8 mouse cellular contexts compared by ENCODE assay signal in genomic region chr5:150600554-150601440, GRCm38 (mm10). TPM values are rescaled to one million over a fixed set of nuclear protein-coding genes. Genes with fewer than 3 reads are reported as not detected.
DNase-seq lines count a peak whose midpoint lies in the region; ATAC-seq lines count a peak whose summit lies in the region.

No protein-coding gene starts in this region.

- WGBS in forebrain, embryonic 10.5 days, result 87% methylated on average over 20 of the region's 20 CpGs
- 79% methylated on average over 20 of the region's 20 CpGs for WGBS in forebrain, embryonic 14.5 days
- WGBS in heart, embryonic 16.5 days, result 63% methylated on average over 20 of the region's 20 CpGs
- WGBS in midbrain, embryonic 14.5 days, result 82% methylated on average over 20 of the region's 20 CpGs

- H3K9me3 ChIP-seq in forebrain, embryonic 10.5 days, result no peaks in the 10 kb centered on the region
- no peaks in the 10 kb centered on the region for H3K9me3 ChIP-seq in forebrain, embryonic 14.5 days (replicated peaks; ENCODE audit: control insufficient read depth, low read length)
- no peaks in the 10 kb centered on the region for H3K9me3 ChIP-seq in heart, embryonic 16.5 days (replicated peaks; ENCODE audit: control insufficient read depth, low read length)
- H3K9me3 ChIP-seq in midbrain, embryonic 14.5 days (ENCODE audit: control insufficient read depth, low read length), result no peaks in the 10 kb centered on the region

- no peak overlapping the region for H3K4me3 ChIP-seq in forebrain, embryonic 10.5 days
- no peak overlapping the region for H3K4me3 ChIP-seq in forebrain, embryonic 14.5 days (ENCODE audit: low read depth, low read length)
- H3K4me3 ChIP-seq in heart, embryonic 16.5 days (ENCODE audit: low read length), result no peak overlapping the region
- no peak overlapping the region for H3K4me3 ChIP-seq in midbrain, embryonic 14.5 days (replicated peaks; ENCODE audit: low read depth, low read length)

- DNase-seq in forebrain, embryonic 10.5 days (ENCODE audit: extremely low spot score, low spot score), result no peak
- no peak for DNase-seq in forebrain, embryonic 14.5 days (ENCODE audit: low spot score)
- DNase-seq in CD4-positive, CD25-positive, alpha-beta regulatory T cell, adult 2 months (ENCODE audit: low read depth, low spot score), result peak; percentile 82
- DNase-seq in midbrain, embryonic 14.5 days, result no peak
- no peak for DNase-seq in kidney, postnatal 25 days
- DNase-seq in urinary bladder, postnatal 14 days (ENCODE audit: low spot score), result no peak

- ATAC-seq in forebrain, embryonic 14.5 days, result no peak
- ATAC-seq in heart, embryonic 16.5 days (replicated peaks; ENCODE audit: extremely low read depth, insufficient read depth, low FRiP score), result 0 out of 2 replicates have a peak, but pooled peaks have one; percentile 30
- ATAC-seq in midbrain, embryonic 14.5 days (ENCODE audit: low FRiP score, low TSS enrichment), result no peak
- no peak for ATAC-seq in cerebellum, adult (ENCODE audit: insufficient number of reproducible peaks, low FRiP score, low TSS enrichment)

- peaks cover 19% of the 10 kb centered on the region for H3K27me3 ChIP-seq in forebrain, embryonic 10.5 days (ENCODE audit: poor library complexity, severe bottlenecking)
- H3K27me3 ChIP-seq in forebrain, embryonic 14.5 days (replicated peaks; ENCODE audit: control insufficient read depth, insufficient read depth, low read length), result no peaks in the 10 kb centered on the region
- no peaks in the 10 kb centered on the region for H3K27me3 ChIP-seq in heart, embryonic 16.5 days (ENCODE audit: control insufficient read depth, insufficient read depth, low read length)
- H3K27me3 ChIP-seq in midbrain, embryonic 14.5 days (ENCODE audit: control insufficient read depth, insufficient read depth, low read length), result peaks cover 6% of the 10 kb centered on the region; the same call in 1 of the 2 replicates

- H3K27ac ChIP-seq in forebrain, embryonic 10.5 days, result 0 out of 2 replicates have a peak overlapping the region, but pooled peaks have one; percentile 16
- no peak overlapping the region for H3K27ac ChIP-seq in forebrain, embryonic 14.5 days (ENCODE audit: low read depth, low read length)
- H3K27ac ChIP-seq in heart, embryonic 16.5 days (ENCODE audit: low read length), result no peak overlapping the region
- H3K27ac ChIP-seq in midbrain, embryonic 14.5 days (replicated peaks; ENCODE audit: low read depth, low read length), result peak overlapping the region; percentile 43; the same call in 1 of the 2 replicates

- no peaks in the 10 kb centered on the region for H3K36me3 ChIP-seq in forebrain, embryonic 10.5 days (replicated peaks)
- H3K36me3 ChIP-seq in forebrain, embryonic 14.5 days (ENCODE audit: control insufficient read depth, insufficient read depth, low read length), result 0 out of 2 replicates have a peak, but pooled peaks cover 2% of the 10 kb centered on the region
- no peaks in the 10 kb centered on the region for H3K36me3 ChIP-seq in heart, embryonic 16.5 days (ENCODE audit: control insufficient read depth, insufficient read depth)
- H3K36me3 ChIP-seq in midbrain, embryonic 14.5 days (ENCODE audit: control insufficient read depth, insufficient read depth, low read length), result no peaks in the 10 kb centered on the region; the same call in 1 of the 2 replicates

- no peak overlapping the region for H3K9ac ChIP-seq in forebrain, embryonic 14.5 days (ENCODE audit: low read length)
- H3K9ac ChIP-seq in heart, embryonic 16.5 days (ENCODE audit: low read length), result no peak overlapping the region
- no peak overlapping the region for H3K9ac ChIP-seq in midbrain, embryonic 14.5 days (replicated peaks; ENCODE audit: low read length)

- no peak overlapping the region for H3K4me2 ChIP-seq in forebrain, embryonic 14.5 days (ENCODE audit: low read length)
- H3K4me2 ChIP-seq in heart, embryonic 16.5 days (ENCODE audit: low read depth, low read length), result no peak overlapping the region
- no peak overlapping the region for H3K4me2 ChIP-seq in midbrain, embryonic 14.5 days (ENCODE audit: low read length)

- peaks cover 34% of the 10 kb centered on the region for H3K4me1 ChIP-seq in forebrain, embryonic 10.5 days
- H3K4me1 ChIP-seq in forebrain, embryonic 14.5 days (ENCODE audit: control insufficient read depth, insufficient read depth, low read length), result no peaks in the 10 kb centered on the region
- no peaks in the 10 kb centered on the region; the same call in 1 of the 2 replicates for H3K4me1 ChIP-seq in heart, embryonic 16.5 days (ENCODE audit: control insufficient read depth, insufficient read depth, low read length)
- H3K4me1 ChIP-seq in midbrain, embryonic 14.5 days (ENCODE audit: control insufficient read depth, insufficient read depth, low read length), result no peaks in the 10 kb centered on the region

RNA-seq across cellular contexts. Expression of gene N4bp2l1, which starts 3.8 kb away (rescaled TPM):
- 2.6 and 3.0 TPM in 2 replicates for polyA plus RNA-seq in forebrain, embryonic 10.5 days (2016; fragmentation: Nextera tagmentation; extraction: Ambion mirVana)
- 7.4 and 10.1 TPM in 2 replicates for polyA plus RNA-seq in forebrain, embryonic 14.5 days (2014; fragmentation: Nextera tagmentation; extraction: Ambion mirVana)
- 5.4 and 9.6 TPM in 2 replicates for polyA plus RNA-seq in heart, embryonic 16.5 days (2015; fragmentation: Nextera tagmentation; extraction: Ambion mirVana)
- polyA plus RNA-seq in midbrain, embryonic 14.5 days (2014; fragmentation: Nextera tagmentation; extraction: Ambion mirVana), result 12.9 and 17.2 TPM in 2 replicates

Comparison
In these comparisons a context has a peak if more than half of its experiments do, and no peak if none do; other contexts are left out.
1. H3K27ac ChIP-seq: peak in forebrain, embryonic 10.5 days (single experiment) and midbrain, embryonic 14.5 days (single experiment); none in forebrain, embryonic 14.5 days (single experiment) and heart, embryonic 16.5 days (single experiment).